Mouse (Mus musculus) kidney, postnatal 14 days (tissue): ENCODE measurements around the gene Ccdc47.

Experiments
- DNase-seq: peaks from one replicate; pipeline ENCODE4 v3.0.0; 2022; ENCODE audit warnings: mixed read lengths

The Ccdc47 gene

GRCm38 (mm10) chr11:106195341-106195740 is 20.8 kb downstream of the Ccdc47 start:
- no peak for DNase-seq

- no peak for DNase-seq
Observed at GRCm38 (mm10) chr11:106194891-106195290, 21.3 kb downstream of the Ccdc47 start.

GRCm38 (mm10) chr11:106194155-106194541 is 22.0 kb downstream of the Ccdc47 start:
- no peak for DNase-seq

GRCm38 (mm10) chr11:106193371-106194154 is 22.6 kb downstream of the Ccdc47 start:
- peak; percentile 98 for DNase-seq

- DNase-seq: peak; percentile 39
Observed at GRCm38 (mm10) chr11:106192657-106193370, 23.3 kb downstream of the Ccdc47 start.

- no peak for DNase-seq
Observed at GRCm38 (mm10) chr11:106192241-106192640, 23.9 kb downstream of the Ccdc47 start.

GRCm38 (mm10) chr11:106191716-106192115 is 24.4 kb downstream of the Ccdc47 start:
- no peak for DNase-seq

GRCm38 (mm10) chr11:106187326-106187725 is 28.8 kb downstream of the Ccdc47 start:
- no peak for DNase-seq

- DNase-seq: no peak
Observed at GRCm38 (mm10) chr11:106180449-106180801, 35.7 kb downstream of the Ccdc47 start.

GRCm38 (mm10) chr11:106179711-106180448 is 36.3 kb downstream of the Ccdc47 start:
- DNase-seq: no peak

- no peak for DNase-seq
Observed at GRCm38 (mm10) chr11:106178036-106178782, 37.9 kb downstream of the Ccdc47 start.

- DNase-seq: no peak
Observed at GRCm38 (mm10) chr11:106176372-106176771, 39.8 kb downstream of the Ccdc47 start.

- DNase-seq: no peak
Observed at GRCm38 (mm10) chr11:106175081-106175480, 41.1 kb downstream of the Ccdc47 start.

GRCm38 (mm10) chr11:106174372-106174771 is 41.8 kb downstream of the Ccdc47 start:
- DNase-seq: peak; percentile 71

- no peak for DNase-seq
Observed at GRCm38 (mm10) chr11:106173228-106173627, 42.9 kb downstream of the Ccdc47 start.

- DNase-seq: no peak
Observed at GRCm38 (mm10) chr11:106170807-106171206, 45.3 kb downstream of the Ccdc47 start.

- DNase-seq: no peak
Observed at GRCm38 (mm10) chr11:106167435-106167834, 48.7 kb downstream of the Ccdc47 start.

- no peak for DNase-seq
Observed at GRCm38 (mm10) chr11:106164601-106165180, 51.5 kb downstream of the Ccdc47 start.

- peak; percentile 61 for DNase-seq
Observed at GRCm38 (mm10) chr11:106163546-106163945, 52.6 kb downstream of the Ccdc47 start.

GRCm38 (mm10) chr11:106162237-106162636 is 53.9 kb downstream of the Ccdc47 start:
- no peak for DNase-seq

GRCm38 (mm10) chr11:106160841-106161721 is 55.1 kb downstream of the Ccdc47 start, which contains the start of the genes Gm10840 and Limd2:
TSS of gene Gm10840 (plus strand) at chr11:106160850.
TSS of gene Limd2 (minus strand) at chr11:106160860.
- DNase-seq: peak; percentile 43
